Mouse (Mus musculus) MEL (cell line): ENCODE measurements around the gene Art3.

Source experiments
- CHD2 ChIP-seq: IDR thresholded peaks from 2 replicates; pipeline ENCODE4 v1.6.1; 2011; ENCODE audit warnings: low read length, improper control_type of control experiment
- CTCF ChIP-seq, 3 experiments: IDR thresholded peaks in 2 of 3; conservative IDR thresholded peaks in 1 of 3; 2 replicates each; pipeline ENCODE4 v1.5.1; 2011 to 2012; ENCODE audit warnings: low read length in 3 of 3, low read depth in 2 of 3, mild to moderate bottlenecking in 2 of 3, improper control_type of control experiment in 1 of 3, inconsistent platforms in 1 of 3, mixed read lengths in 1 of 3, moderate library complexity in 1 of 3; ENCODE audit not compliant: control insufficient read depth in 1 of 3, insufficient read depth in 1 of 3, poor library complexity in 1 of 3, severe bottlenecking in 1 of 3
- EP300 ChIP-seq, 2 experiments: IDR thresholded peaks; 2 replicates each; pipeline ENCODE4 v1.6.1; 2011; ENCODE audit warnings: improper control_type of control experiment in 2 of 2, low read length in 2 of 2, low read depth in 1 of 2, mild to moderate bottlenecking in 1 of 2
- GATA1 ChIP-seq: IDR thresholded peaks from 2 replicates; pipeline ENCODE4 v1.6.1; 2011; ENCODE audit warnings: low read depth, low read length, improper control_type of control experiment
- HCFC1 ChIP-seq: IDR thresholded peaks from 2 replicates; pipeline ENCODE4 v1.6.1; 2012; ENCODE audit warnings: low read depth, mild to moderate bottlenecking, inconsistent platforms, low read length, improper control_type of control experiment, moderate library complexity
- MAFK ChIP-seq: IDR thresholded peaks from 2 replicates; pipeline ENCODE4 v1.6.1; 2011; ENCODE audit warnings: low read depth, mild to moderate bottlenecking, low read length, improper control_type of control experiment, borderline replicate concordance
- MEF2A ChIP-seq: IDR thresholded peaks from 2 replicates; pipeline ENCODE4 v1.6.1; 2014; ENCODE audit warnings: low read depth, mild to moderate bottlenecking, inconsistent platforms, low read length, improper control_type of control experiment; ENCODE audit not compliant: poor library complexity, insufficient replicate concordance, severe bottlenecking; ENCODE audit errors: extremely low read depth
- MYC ChIP-seq: IDR thresholded peaks from 2 replicates; pipeline ENCODE4 v1.6.1; 2011; ENCODE audit warnings: low read depth, mild to moderate bottlenecking, low read length, improper control_type of control experiment, moderate library complexity
- POLR2AphosphoS2 ChIP-seq: IDR thresholded peaks from 2 replicates; pipeline ENCODE4 v1.6.1; 2011; ENCODE audit warnings: low read length, improper control_type of control experiment
- SMC3 ChIP-seq: IDR thresholded peaks from 2 replicates; pipeline ENCODE4 v1.6.1; 2011; ENCODE audit warnings: low read depth, low read length, improper control_type of control experiment
- UBTF ChIP-seq: IDR thresholded peaks from 2 replicates; pipeline ENCODE4 v1.6.1; 2012; ENCODE audit warnings: low read depth, mild to moderate bottlenecking, inconsistent platforms, low read length, improper control_type of control experiment, moderate library complexity, borderline replicate concordance; ENCODE audit not compliant: insufficient read depth
- ZKSCAN1 ChIP-seq: IDR thresholded peaks from 2 replicates; pipeline ENCODE4 v1.6.1; 2012; ENCODE audit warnings: low read depth, mild to moderate bottlenecking, inconsistent platforms, low read length, improper control_type of control experiment, moderate library complexity

DNA sequence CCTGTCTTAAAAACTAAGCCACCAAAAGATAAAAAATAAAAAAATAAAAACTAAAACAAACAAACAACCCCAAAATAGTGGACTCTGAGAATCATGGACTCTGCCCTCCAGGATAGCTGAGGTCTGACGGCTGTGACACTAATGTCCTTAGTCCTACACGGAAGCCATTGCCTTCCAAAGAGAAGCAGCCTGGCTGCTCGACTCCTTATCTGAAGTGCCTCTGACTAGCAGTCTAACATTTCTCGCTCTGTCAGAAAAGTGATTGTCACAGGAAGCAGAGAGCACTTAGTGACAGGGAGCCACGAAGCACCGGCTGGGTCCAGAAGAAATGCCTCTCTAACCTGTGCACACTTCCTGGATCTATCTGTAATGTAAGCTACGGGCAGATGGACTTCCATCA is 111.3 kb downstream of the Art3 start:
- TF ChIP-seq SMC3 (no peak), CTCF (IDR thresholded peaks at IDR 0.05 in 2 of 3, conservative IDR thresholded peaks at IDR 0.05 in 1 of 3; ENCODE audit: control insufficient read depth in 1 of 3, insufficient read depth in 1 of 3, low read depth in 2 of 3, low read length in 3 of 3, poor library complexity in 1 of 3, severe bottlenecking in 1 of 3) (no peak), ZKSCAN1 (no peak), UBTF (no peak), GATA1 (no peak), POLR2AphosphoS2 (no peak), EP300 (IDR thresholded peaks at IDR 0.05; ENCODE audit: low read depth in 1 of 2, low read length in 2 of 2) (no peak), CHD2 (no peak), MEF2A (no peak), HCFC1 (no peak), MYC (no peak), MAFK (no peak)
